Mouse (Mus musculus): ENCODE results near the gene Gm5168. TPM values are rescaled to one million over a fixed set of nuclear protein-coding genes. Genes with fewer than 3 reads are reported as not detected.
"Not testable (repeated sequence)": the region's sequence is repeated elsewhere in the genome, so short reads cannot be mapped to it uniquely, and the experiment has no call there.

Gm5168 gene
- not detected for total RNA-seq (2021)
- long read RNA-seq: 0 reads

- DNase-seq (ENCODE audit: low spot score in 2 of 2): not testable (repeated sequence)
These were observed at the start of gene Gm5168 for GRCm38 (mm10) chrX:26050941-26051340. Gene Gm5168, minus strand, starts transcription at chrX:26051041.

Other genes with a start within 250 kb of the Gm5168 start
- not detected for gene Gm2012, start 180.3 kb upstream of the Gm5168 start, total RNA-seq (2021)

Data from layer of hippocampus, postnatal 10 days (tissue).